Mouse (Mus musculus): Measurements from ENCODE around the gene Nt5c3b.

- TF ChIP-seq CTCF (IDR thresholded peaks at IDR 0.05; ENCODE audit: borderline replicate concordance, insufficient read depth, low read depth, low read length) (no peak), POLR2A (IDR thresholded peaks at IDR 0.05; ENCODE audit: borderline replicate concordance, insufficient read depth, low read length) (no peak)
These were observed 16.1 kb upstream of the Nt5c3b start for GRCm38 (mm10) chr11:100457711-100458110.

Data from cerebellum, adult 2 months (tissue).